Mouse (Mus musculus) ES-E14 (cell line): ENCODE results near the gene Arl6ip1.

Experiments used
- CHD2 ChIP-seq: IDR thresholded peaks from 2 replicates; pipeline ENCODE4 v1.6.1; 2014; ENCODE audit warnings: mild to moderate bottlenecking, low read depth, low read length, inconsistent platforms
- HCFC1 ChIP-seq: IDR thresholded peaks from 2 replicates; pipeline ENCODE4 v1.6.1; 2012; ENCODE audit warnings: low read length, inconsistent platforms, borderline replicate concordance; ENCODE audit not compliant: insufficient read depth
- MAFK ChIP-seq: IDR thresholded peaks from 2 replicates; pipeline ENCODE4 v1.6.1; 2014; ENCODE audit warnings: mild to moderate bottlenecking, low read depth, low read length, inconsistent platforms; ENCODE audit not compliant: insufficient read depth
- ZC3H11A ChIP-seq: IDR thresholded peaks from 2 replicates; pipeline ENCODE4 v1.6.1; 2012; ENCODE audit warnings: low read depth, mild to moderate bottlenecking, inconsistent platforms, low read length, borderline replicate concordance
- ZNF384 ChIP-seq: IDR thresholded peaks from 2 replicates; pipeline ENCODE4 v1.6.1; 2012; ENCODE audit warnings: low read depth, low read length, inconsistent platforms

GRCm38 (mm10) chr7:118118426-118118825, 11.0 kb downstream of the Arl6ip1 start:
- TF ChIP-seq HCFC1 (no peak), MAFK (no peak), CHD2 (no peak), ZC3H11A (no peak), ZNF384 (no peak)
